Mouse (Mus musculus): ENCODE measurements around the gene Lmna.

Gene Lmna

DNA sequence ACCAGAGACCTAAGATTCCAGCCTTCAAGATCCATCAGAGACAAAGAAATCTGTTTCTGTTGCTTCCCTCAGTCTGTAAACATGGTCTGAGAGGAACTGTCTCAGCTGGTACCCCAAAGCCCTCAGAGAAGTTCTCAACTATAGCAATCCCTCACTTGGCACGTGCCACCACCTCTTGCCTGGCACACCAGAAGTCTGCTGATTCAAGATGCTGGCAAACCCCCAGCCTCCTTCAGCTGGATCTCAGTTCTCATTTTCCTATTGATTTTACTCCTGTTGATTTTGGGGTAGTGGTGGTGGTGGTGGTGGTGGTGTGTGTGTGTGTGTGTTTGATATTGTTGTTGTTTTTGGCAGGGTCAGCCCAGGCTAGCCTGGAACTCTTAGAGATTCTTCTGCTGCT is 36.2 kb downstream of the Lmna start:
- no peak for DNase-seq (ENCODE audit: low read depth, low spot score)

DNA sequence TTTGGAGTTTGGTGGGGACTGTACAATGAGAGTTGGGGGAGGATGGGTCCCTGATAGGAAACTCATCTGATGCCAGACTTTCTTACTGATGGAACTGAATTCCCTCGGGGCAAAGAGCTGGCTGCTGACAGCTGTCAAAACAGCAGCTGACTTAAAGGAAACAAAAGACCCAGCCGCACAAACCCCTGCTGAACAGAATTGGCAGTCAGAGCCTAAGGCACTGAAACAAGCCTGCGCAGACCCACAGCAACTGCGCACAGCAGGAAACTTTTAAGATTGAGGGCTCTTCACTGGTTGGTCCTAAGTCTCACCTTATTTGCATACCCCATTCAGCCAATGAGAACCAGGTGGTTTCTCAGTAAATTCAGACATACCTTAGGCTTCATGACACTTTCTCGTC is 36.7 kb downstream of the Lmna start:
- no peak for DNase-seq (ENCODE audit: low read depth, low spot score)

DNA sequence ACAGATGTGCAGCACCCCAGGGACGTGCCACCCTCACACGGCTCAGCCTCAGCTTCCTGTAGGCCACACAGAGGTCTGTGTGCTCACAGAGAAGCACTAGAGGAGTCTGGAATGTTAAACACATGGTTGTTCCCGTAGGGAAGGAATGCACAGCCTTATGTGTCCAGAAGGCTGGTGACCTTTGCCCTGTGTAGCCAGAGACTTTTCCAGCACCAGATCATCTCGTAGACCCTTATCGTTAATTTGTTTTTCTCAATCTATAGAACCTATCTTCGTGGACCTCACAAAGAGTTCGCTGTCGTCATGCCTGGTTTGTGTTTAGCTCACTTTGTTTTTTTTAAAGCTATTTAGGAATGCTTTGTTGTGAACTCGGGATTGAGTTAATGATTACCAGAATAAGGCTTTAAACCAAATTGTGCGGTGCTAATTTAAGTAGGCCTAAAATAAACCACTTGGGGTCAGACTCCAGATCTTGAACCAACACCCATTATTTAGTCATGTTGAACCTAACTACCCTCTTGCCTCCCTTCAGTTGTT is 38.7 kb downstream of the Lmna start:
- no peak for DNase-seq (ENCODE audit: low read depth, low spot score)

DNA sequence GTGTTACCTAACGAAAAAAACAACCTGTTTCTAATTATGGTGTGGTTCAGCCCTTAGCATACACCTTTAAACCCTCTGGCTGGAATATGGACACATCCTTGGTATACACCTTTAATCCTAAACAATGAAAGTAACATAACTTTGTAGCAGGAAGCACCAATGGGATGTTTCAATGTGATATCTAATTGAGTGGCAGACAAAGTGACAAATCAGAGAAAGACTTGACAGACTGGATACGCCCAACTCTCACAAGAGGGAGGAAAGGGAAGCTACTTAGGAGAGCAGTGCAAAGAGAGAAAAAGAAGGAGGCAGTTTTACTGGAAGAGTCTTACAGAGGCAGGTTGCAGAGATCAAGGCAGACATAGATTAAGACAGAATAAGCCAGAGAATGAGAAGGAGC is 40.3 kb downstream of the Lmna start:
- no peak for DNase-seq (ENCODE audit: low read depth, low spot score)

- peak; percentile 87 for DNase-seq (ENCODE audit: low read depth, low spot score)
Observed at GRCm38 (mm10) chr3:88467116-88467824, 42.5 kb downstream of the Lmna start.

DNA sequence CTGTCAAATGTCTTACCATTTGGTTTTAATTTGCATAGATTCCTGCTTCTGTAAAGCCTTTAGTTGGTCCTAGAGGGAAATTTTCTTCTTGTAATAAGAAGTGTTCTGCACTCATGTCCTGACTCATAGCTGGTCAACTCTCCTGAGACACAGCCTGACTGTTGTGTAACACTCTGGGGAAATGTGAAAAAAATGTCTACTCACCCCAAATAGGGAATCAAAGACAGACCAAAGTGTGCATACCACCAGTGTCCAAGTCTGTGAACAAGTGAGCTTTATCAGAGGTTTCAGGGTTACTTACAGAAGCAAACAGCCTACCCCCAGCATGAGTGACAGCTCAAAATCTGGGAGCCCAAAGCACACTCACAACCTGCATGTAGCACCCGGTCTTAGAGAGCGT is 44.6 kb downstream of the Lmna start:
- DNase-seq (ENCODE audit: low read depth, low spot score), result no peak

- DNase-seq (ENCODE audit: low read depth, low spot score), result no peak
Observed at GRCm38 (mm10) chr3:88464425-88464824, 45.3 kb downstream of the Lmna start.

DNA sequence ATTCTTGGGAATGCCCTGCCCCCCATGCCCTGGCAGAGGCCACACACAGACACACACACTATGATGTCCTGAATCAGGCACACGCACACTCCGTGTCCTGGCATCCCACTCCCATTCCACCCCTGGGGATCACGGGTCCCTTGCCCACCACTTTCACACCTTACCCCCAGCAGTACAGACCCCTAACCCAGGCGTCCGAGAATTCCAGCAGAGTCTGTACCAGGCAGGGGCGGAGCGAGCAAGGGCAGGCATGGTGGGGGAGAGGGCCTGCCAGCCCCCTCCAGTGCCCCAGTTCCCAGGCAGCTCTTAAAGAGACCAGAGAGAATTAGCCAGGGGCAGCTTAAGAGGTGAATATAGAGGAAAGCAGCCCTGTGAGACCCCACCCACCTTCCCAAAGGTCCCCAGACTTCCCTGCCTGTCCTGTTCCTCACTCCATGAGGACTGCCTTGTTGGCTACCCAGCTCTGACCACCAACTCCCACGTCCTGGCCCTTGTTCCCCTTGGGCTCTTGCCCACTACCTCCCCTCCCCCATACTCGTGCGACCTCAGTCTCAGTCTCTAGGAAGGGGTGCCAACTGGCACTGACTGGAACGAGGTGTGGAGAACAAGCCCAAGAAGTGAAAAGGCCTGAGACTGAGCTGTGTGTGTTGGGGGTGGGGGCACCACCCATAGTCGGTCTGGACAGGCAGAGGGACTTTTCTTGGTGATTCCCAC is 48.6 kb downstream of the Lmna start, which contains the start of gene Sema4a:
TSS of gene Sema4a (minus strand) at position 200 of the 714 bp plus-strand sequence.
- DNase-seq (ENCODE audit: low read depth, low spot score), result no peak

DNA sequence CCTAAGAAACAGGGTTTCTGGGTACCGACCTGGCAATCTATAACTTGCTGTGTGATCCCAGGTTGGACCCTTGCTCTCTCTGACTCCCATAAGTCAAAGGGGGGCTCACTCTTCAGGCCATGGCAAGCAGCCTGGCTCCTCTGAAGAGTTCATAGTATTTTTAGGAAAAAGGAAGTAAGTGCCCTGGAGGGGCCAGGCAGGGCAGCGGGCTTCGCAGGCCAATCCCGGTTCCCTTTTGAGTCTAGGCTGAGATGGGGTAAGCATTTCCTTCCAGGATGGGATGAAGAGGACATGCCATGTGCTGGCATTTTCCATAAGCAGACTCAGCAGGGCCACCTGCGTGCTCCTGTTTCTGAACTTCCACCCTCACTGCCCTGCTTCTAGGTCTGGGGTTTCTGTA is 49.7 kb downstream of the Lmna start:
- DNase-seq (ENCODE audit: low read depth, low spot score), result no peak

GRCm38 (mm10) chr3:88458778-88459219 is 51.0 kb downstream of the Lmna start:
- no peak for DNase-seq (ENCODE audit: low read depth, low spot score)

- DNase-seq (ENCODE audit: low read depth, low spot score), result no peak
Observed at GRCm38 (mm10) chr3:88456746-88457532, 52.8 kb downstream of the Lmna start.

DNA sequence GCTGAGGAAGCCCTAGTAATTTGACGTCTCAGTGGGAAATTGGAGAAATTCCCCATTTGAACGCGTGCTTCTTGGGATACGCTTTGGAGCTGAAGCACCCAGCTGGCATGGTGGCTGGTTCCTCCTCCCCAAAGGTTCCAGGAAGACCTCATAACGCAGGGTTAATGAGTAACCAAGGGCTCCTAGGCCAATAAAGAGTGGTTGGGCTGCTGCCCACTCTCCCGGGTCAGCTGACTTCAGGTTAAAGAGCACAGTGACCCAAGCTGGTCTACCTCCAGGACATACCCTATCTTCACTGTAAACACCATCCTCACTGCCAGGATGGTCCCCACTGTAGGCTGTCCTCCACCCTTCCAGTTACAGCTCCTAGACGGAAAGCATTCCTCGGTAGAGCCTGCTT is 53.4 kb downstream of the Lmna start:
- DNase-seq (ENCODE audit: low read depth, low spot score), result no peak

DNA sequence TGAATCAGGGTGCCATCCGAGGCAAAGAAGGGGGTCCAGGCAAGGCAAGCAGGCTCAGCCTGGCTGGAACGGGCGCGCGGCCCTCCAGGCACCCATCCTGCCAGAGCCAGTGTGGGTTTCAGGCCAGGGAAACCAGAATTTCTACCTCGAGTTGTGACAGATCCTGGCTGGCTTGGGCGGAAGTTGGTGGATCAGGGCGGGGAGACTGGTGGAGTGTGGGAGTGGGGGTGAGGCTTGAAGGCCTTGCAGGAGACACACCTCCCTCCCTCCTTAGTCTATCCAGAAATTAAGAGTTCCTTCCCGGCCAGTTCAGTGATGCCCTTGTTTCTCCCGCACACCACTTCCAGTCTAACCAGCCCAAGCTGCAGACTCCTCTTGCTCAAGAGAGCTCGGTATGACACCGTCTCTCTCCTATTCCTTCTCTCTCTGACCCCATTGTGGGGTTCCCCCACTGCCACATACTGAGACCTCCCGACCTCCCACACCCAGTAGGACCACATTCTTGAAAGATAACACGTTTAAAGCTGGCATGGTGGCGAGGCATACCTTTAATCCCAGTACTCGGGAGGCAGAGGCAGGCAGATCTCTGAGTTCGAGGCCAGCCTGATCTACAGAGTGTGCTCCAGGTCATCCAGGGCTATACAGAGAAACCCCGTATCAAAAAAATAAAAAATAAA is 54.0 kb downstream of the Lmna start:
- DNase-seq (ENCODE audit: low read depth, low spot score), result no peak

DNA sequence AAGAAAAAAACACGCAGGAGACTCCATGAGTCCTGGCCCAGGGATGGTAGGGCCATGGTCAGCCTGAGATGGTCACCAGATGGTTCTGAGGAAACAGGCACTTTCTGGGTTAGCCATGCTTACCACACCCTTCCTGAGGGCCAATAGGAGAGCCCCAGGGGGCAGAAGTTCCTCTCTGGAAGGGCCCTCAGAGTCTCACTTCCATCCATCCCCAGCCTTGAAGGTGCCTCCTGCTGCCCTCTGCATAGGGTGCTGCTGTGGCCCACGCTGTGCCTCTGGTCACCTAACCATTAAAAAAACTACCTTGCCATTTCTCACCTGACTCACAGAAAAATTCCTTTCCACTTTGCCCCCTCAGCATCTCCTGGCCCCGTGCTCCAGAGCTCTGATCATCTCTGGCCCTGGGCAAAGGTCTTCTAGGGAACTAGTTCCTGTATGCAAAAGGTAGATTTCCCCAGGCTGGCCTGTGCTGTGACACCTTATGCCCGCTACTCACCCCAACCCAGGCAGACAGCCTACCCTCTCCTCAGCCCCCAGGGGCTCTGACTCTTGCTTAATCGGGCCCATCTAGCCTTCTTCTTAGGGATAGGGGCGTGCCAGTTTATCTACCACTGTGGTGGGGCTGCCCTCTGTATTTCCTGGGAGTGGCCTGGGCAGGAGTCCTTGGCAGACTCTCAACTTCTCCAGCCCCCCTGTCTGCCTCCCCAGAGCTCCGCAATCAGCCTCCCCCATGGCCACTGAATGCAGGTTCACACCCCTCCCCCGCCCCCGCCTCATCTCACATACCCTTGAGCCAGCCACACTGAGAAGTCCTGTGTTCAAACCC is 54.8 kb downstream of the Lmna start:
- no peak for DNase-seq (ENCODE audit: low read depth, low spot score)

DNA sequence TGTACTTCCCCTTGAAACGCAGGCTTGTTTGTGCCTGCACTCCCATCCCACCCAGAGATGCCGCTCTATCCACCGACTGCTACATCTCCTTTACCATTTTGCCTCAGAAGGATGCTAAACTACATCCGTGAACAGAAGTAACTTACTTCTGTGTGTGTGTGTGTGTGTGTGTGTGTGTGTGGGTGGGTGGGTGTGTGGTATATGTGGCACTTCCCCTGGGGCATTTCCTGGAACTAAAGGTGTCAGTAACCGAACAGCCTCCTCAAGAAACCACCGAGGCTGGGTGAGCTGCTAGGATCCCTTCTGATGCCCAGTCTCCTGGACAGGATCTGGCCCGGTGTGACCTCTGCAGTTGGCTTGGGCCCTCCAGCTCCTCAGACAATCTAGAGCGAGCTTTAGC is 55.8 kb downstream of the Lmna start:
- no peak for DNase-seq (ENCODE audit: low read depth, low spot score)

- DNase-seq (ENCODE audit: low read depth, low spot score), result no peak
Observed at GRCm38 (mm10) chr3:88453369-88453768, 56.4 kb downstream of the Lmna start.

DNA sequence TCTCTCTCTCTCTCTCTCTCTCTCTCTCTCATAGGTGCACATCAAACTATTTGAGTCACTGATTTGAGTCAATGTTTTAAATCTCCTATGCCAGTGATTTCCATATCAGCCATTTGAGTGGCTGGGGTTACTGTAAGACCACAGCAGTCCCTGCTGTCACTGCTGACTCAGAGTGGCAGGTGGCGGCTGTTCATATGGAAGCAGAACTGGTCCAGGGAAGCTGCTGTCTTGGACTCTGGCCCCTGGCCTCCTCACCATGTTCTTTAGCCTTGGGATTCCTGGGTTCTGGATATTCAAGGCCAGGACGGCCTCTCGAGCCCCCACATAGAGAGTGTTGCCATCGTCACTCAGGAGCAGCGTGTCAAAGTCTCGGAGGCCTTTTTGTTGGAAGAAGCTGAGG is 57.0 kb downstream of the Lmna start:
- no peak for DNase-seq (ENCODE audit: low read depth, low spot score)

DNA sequence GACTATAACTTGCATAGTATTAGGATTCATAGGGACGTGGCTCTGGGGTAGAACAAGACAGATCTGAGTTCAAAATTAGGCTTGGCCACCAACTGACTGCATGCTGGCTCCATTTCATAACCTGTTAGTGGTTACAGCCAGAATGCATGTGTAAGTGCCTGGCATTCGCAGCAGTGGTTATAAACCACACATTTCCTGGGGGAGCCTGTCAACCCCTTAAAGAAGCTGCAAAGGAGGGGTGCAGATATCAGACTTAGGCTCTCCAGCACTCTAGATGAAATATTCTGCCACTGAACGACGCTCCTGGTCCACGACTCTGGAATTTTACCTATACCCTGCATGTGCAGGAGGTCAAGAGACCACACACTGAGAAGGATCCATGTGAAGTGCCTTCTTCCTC is 57.5 kb downstream of the Lmna start:
- no peak for DNase-seq (ENCODE audit: low read depth, low spot score)

DNA sequence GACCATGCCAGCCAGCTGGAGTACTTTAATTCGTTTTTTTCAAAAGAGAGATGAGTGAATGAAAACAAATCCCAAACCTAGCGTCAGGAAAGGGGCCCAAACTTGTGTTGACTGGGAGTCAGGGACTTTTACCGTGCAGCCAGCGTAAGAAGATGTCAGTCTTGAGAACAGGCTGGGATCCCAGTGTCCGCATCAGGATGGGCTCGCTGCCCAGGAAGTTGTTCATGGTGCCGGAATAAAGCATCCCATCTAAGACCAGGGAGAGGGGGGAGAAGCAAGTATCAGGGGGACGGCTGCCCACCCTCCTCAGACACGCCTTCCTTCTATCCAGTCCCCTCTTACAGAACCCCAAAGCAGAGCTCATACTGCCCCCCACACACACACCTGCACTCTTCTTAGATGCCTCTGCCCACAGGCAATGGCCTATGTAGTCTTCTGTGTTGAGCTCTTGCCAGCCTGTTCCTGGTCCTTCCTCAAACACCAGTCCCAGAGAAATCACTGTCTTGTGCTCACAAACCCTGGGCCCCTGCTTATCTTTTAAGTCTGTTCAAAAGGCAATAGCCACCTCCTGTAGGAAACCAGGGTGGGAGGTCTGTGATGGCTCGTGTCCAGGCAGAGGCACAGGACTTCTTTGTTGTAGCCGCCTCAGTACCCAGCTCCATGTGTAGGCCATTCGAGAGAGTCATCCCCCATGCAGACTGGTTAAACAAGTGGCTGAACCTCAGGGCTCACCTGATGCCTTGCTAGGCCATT is 59.2 kb downstream of the Lmna start:
- DNase-seq (ENCODE audit: low read depth, low spot score), result no peak

- DNase-seq (ENCODE audit: low read depth, low spot score), result no peak
Observed at GRCm38 (mm10) chr3:88449395-88450023, 60.2 kb downstream of the Lmna start.

All from retina, postnatal 7 days (tissue).